Mouse (Mus musculus) kidney, embryonic 16.5 days (tissue): ENCODE results near the gene Zfp867. TPM values are rescaled to one million over a fixed set of nuclear protein-coding genes. Genes with fewer than 3 reads are reported as not detected.

Source experiments
- ATAC-seq: fragments of 200-750 bp; cut with Nextera tagmentation; 2 replicates; pipeline ENCODE4 v1.8.0; 2017; ENCODE audit warnings: moderate TSS enrichment; ENCODE audit not compliant: low FRiP score, low TSS enrichment
- H3K27ac ChIP-seq: fragments of 300-500 bp; sonication (generic); 2 replicates; pipeline ENCODE4 v1.5.1; 2014; ENCODE audit warnings: low read length
- H3K27me3 ChIP-seq: fragments of 300-500 bp; sonication (generic); 2 replicates; pipeline ENCODE4 v1.6.1; 2014; ENCODE audit warnings: low read length, control low read depth, mixed read lengths; ENCODE audit not compliant: insufficient read depth
- H3K36me3 ChIP-seq: fragments of 300-500 bp; sonication (generic); 2 replicates; pipeline ENCODE4 v1.6.1; 2014; ENCODE audit warnings: low read length, control low read depth, mixed read lengths; ENCODE audit not compliant: insufficient read depth
- H3K4me1 ChIP-seq: fragments of 300-500 bp; sonication (generic); 2 replicates; pipeline ENCODE4 v1.6.1; 2014; ENCODE audit warnings: low read length, control low read depth, mixed read lengths; ENCODE audit not compliant: insufficient read depth
- H3K4me2 ChIP-seq: fragments of 300-500 bp; sonication (generic); replicated peaks from 2 replicates; pipeline ENCODE4 v1.6.1; 2014; ENCODE audit warnings: low read depth, low read length
- H3K4me3 ChIP-seq: fragments of 300-500 bp; sonication (generic); 2 replicates; pipeline ENCODE4 v1.5.1; 2014; ENCODE audit warnings: mild to moderate bottlenecking, low read length
- H3K9ac ChIP-seq: fragments of 300-500 bp; sonication (generic); replicated peaks from 2 replicates; pipeline ENCODE4 v1.6.1; 2014; ENCODE audit warnings: low read length
- H3K9me3 ChIP-seq: fragments of 300-500 bp; sonication (generic); 2 replicates; pipeline ENCODE4 v1.6.1; 2016; ENCODE audit warnings: low read length, control low read depth
- WGBS: fragments of 180-500 bp; shearing (Covaris S2); extraction: QIAGEN DNeasy Blood & Tissue Kit; methylation state at CpG from one replicate; pipeline ENCODE4 v1.1.7; 2014; 5-methylcytosine and 5-hydroxymethylcytosine counted together
- polyA plus RNA-seq: library from polyadenylated mRNA; unstranded; fragments of >200 nt; fragmentation: Nextera tagmentation; extraction: Ambion mirVana; gene quantifications from 2 replicates; pipeline ENCODE4 v1.2.1, GENCODE M21; 2015

Zfp867 gene
- polyA plus RNA-seq, 1 experiment from 2014 or later: 9.3 TPM

DNA sequence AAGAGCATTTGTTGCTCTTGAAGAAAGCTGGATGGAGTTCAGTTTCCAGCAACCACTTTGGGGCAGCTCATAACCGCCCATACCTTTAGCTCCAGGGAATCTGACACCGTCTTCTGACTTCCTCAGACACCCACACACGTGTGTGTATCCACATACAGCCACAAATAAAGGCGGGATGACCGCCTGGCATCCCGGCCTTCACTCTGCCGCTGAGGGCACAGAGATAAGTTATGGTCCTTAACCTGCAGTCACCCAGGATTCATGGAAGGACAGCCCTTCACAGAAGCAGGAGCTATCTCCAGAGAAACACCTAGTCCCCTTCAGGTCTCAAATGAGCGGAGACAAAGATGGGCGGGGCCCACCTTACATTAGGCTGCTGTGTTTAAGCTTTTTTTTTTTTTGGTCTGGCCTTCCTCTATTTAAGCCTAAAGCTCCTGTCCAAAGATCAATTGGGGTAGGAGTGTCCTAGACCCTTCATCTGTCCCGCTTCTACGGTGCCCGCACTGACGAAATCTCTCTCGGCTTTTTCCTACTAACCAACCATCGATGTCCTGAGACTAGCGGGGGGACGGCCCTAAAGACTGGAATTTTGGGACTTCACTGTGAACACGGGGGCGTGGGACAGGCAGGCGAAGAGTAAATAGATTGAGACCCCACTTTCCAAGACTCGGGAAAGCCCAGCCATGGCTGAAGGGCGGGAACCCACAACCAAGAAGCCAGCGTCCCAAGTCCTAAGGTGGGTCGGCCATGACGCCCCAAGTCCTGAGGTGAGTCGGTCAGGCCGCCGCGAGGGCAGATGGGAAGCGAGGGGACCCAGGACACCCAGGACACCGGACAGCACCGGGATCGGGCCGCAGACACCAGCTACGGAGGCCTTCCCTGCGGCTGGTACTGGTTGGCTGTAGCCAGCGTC, 605 bp downstream of the Zfp867 start:
- peak overlapping the region; percentile 91 for H3K4me2 ChIP-seq
- H3K4me3 ChIP-seq: peak overlapping the region; percentile 92
- 3% methylated on average over 37 of the region's 37 CpGs for WGBS
- H3K27me3 ChIP-seq: no peaks in the 10 kb centered on the region
- H3K27ac ChIP-seq: peak overlapping the region; percentile 82
- H3K9me3 ChIP-seq: no peaks in the 10 kb centered on the region
- peak; percentile 78 for ATAC-seq
- peak overlapping the region; percentile 94 for H3K9ac ChIP-seq
- 0 out of 2 replicates have a peak, but pooled peaks cover 8% of the 10 kb centered on the region for H3K4me1 ChIP-seq
- no peaks in the 10 kb centered on the region for H3K36me3 ChIP-seq

DNA sequence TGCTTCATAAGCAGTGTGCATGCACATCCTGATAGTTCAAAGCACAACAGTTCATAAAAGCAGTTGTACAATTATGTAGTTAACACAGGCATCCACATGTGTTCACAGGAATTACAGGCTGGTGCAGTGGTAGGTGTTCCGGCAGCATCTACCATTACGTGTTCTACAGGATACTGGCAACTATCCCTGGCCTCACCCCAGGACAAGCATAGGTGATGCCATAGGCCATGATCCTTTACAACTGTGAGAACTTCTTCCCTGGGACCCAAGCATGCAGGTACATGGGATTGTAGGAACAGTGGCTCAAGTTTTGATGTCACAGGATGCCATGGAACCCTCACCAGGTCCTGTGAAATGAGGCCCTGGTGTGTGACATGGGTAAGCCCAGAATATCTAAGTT, 11.8 kb downstream of the Zfp867 start:
- Histone ChIP-seq H3K36me3 (peaks cover 48% of the 10 kb centered on the region), H3K9me3 (peaks cover 20% of the 10 kb centered on the region)
- ATAC-seq: no peak

DNA sequence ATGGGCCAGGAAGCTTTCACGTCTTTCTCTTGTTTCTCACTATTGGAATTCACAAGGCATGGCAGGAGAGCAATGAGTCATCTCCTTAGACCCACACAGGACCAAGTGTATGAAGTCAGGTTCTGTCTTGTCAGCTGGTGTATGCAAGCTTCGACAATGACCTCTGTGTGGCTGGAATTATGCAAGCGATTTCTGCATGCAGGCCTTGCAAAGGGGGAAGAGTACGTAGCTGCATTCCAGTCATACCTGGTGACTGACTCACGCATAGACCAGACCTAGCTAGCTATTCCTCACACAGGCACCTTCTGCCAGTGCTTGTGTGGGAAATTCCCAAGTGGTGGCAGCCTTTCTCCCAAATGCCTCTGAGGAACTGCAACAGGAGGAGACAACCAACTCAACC, 13.3 kb downstream of the Zfp867 start:
- H3K27ac ChIP-seq: peak overlapping the region; percentile 3; the same call in 1 of the 2 replicates
- no peak overlapping the region for H3K4me3 ChIP-seq
- no peak overlapping the region for H3K4me2 ChIP-seq
- H3K9ac ChIP-seq: no peak overlapping the region
- H3K9me3 ChIP-seq: peaks cover 15% of the 10 kb centered on the region
- no peaks in the 10 kb centered on the region for H3K27me3 ChIP-seq
- 40% methylated on average over 5 of the region's 5 CpGs for WGBS
- H3K4me1 ChIP-seq: no peaks in the 10 kb centered on the region; the same call in 1 of the 2 replicates
- peaks cover 51% of the 10 kb centered on the region for H3K36me3 ChIP-seq
- peak; percentile 92 for ATAC-seq

More for the DNA sequence above, 11.8 kb downstream of the Zfp867 start:
- H3K27ac ChIP-seq: no peak overlapping the region
- no peak overlapping the region for H3K4me3 ChIP-seq
- no peak overlapping the region for H3K9ac ChIP-seq
- WGBS: 96% methylated on average over 2 of the region's 2 CpGs
- H3K27me3 ChIP-seq: no peaks in the 10 kb centered on the region
- H3K4me2 ChIP-seq: no peak overlapping the region
- H3K4me1 ChIP-seq: no peaks in the 10 kb centered on the region; the same call in 1 of the 2 replicates

DNA sequence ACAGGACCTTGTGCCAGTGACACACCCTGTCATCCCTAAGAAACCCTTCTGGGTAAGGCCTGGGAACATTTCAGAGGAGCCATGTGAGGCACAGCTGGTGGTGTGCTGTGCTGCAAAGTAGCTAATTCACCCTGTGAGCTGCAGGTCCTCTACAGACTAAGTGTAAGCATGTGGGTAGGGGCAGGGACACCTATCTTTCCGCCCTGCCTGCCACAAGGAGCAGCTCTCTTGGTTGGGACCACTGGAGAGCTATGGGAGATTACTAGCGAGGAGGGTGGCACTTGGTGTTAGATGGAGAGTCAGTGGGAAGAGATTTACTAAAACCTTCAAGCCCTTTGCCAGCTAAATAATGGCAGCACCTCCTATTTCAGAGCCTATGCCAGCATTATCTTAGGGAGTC, 15.4 kb downstream of the Zfp867 start:
- Histone ChIP-seq H3K36me3 (peaks cover 45% of the 10 kb centered on the region), H3K4me2 (no peak overlapping the region), H3K9me3 (no peaks in the 10 kb centered on the region), H3K4me1 (no peaks in the 10 kb centered on the region; the same call in 1 of the 2 replicates), H3K27ac (no peak overlapping the region), H3K9ac (no peak overlapping the region), H3K4me3 (no peak overlapping the region), H3K27me3 (no peaks in the 10 kb centered on the region)
- 92% methylated on average over 2 of the region's 2 CpGs for WGBS
- ATAC-seq: no peak

DNA sequence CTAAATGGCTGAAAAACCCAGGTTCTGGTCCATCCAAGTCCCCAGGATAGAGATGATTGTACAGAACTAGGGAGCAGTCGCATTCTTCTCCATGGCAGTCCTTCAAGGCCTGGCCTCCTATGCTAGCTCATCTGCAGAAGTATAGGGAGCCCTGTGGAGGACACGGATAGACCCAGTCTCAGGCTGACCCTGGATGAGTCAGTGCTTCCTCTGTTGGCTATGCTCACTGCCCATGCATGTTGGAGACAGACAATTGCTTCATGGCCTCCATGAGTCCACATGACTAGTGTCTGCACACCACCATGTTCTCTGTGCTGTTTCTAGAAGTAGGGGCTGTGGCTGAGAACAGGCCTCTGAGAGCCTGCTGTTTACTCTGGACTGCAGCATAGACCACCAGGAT, 15.9 kb downstream of the Zfp867 start:
- ATAC-seq: no peak
- peaks cover 2% of the 10 kb centered on the region; the same call in 1 of the 2 replicates for H3K4me1 ChIP-seq

DNA sequence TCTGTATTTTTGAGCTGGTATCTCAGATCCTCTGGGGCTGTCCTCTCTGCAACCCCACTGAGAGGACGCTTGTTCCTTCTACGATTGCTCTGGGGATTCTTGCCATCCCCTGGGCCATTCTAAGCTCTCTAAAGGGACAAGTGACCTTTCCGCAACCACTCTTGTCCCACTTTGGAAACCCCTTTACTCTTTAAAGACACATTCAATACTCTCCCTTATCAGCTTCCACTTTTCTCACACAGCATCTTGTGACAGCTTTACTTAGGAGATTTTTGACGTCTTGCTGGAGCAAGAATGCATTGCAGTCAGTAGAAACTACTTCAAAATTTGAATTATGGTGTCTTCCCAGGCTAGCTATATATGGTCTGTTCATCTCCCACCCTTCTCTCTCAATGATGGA, 21.2 kb downstream of the Zfp867 start, which contains the start of gene Snap47:
Gene Snap47, minus strand, starts transcription at position 101 of the 400 bp plus-strand sequence.
- Histone ChIP-seq H3K4me2 (peak within 1 kb of the TSS; percentile 73), H3K27ac (peak within 1 kb of the TSS; percentile 87), H3K36me3 (peaks cover 34% of the 10 kb centered on the region), H3K4me3 (peak within 1 kb of the TSS; percentile 87), H3K4me1 (peaks cover 17% of the 10 kb centered on the region), H3K27me3 (no peaks in the 10 kb centered on the region), H3K9me3 (no peaks in the 10 kb centered on the region), H3K9ac (peak within 1 kb of the TSS; percentile 87)
- no peak for ATAC-seq
- WGBS: 71% methylated on average over 4 of the region's 4 CpGs

More for the DNA sequence above, 15.9 kb downstream of the Zfp867 start:
- no peaks in the 10 kb centered on the region for H3K9me3 ChIP-seq
- H3K4me3 ChIP-seq: no peak overlapping the region
- H3K9ac ChIP-seq: no peak overlapping the region
- H3K36me3 ChIP-seq: peaks cover 43% of the 10 kb centered on the region
- no peak overlapping the region for H3K27ac ChIP-seq
- no peaks in the 10 kb centered on the region for H3K27me3 ChIP-seq
- no peak overlapping the region for H3K4me2 ChIP-seq
- WGBS: 95% methylated on average over 2 of the region's 2 CpGs

DNA sequence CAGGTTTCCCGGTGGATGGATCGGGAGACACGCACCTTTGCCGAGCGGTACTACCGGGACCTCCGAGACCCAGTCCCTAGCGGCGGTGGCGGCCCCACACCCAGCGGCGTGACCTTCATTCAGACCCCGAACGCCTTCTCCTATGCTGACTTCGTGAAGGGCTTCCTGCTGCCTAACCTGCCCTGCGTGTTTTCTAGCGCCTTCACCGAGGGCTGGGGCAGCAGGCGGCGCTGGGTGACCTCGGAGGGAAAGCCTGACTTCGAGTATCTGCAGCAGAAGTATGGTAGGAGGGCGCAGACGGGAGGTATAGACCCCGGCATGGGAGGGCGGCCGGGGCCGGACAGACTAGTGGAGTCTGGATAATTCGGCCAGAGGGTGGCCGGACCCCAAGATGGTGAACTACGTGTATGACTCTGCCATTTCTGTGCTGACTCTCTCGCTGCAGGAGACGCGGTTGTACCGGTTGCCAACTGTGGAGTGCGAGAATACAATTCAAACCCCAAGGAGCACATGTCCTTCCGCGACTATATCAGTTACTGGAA, 22.0 kb downstream of the Zfp867 start:
- Histone ChIP-seq H3K4me2 (peak overlapping the region; percentile 73), H3K9me3 (no peaks in the 10 kb centered on the region), H3K4me3 (peak overlapping the region; percentile 87), H3K27me3 (no peaks in the 10 kb centered on the region), H3K36me3 (peaks cover 28% of the 10 kb centered on the region), H3K9ac (peak overlapping the region; percentile 87), H3K27ac (peak overlapping the region; percentile 87), H3K4me1 (peaks cover 17% of the 10 kb centered on the region)
- ATAC-seq: peak; percentile 66
- under 1% methylated on average over 38 of the region's 38 CpGs for WGBS

DNA sequence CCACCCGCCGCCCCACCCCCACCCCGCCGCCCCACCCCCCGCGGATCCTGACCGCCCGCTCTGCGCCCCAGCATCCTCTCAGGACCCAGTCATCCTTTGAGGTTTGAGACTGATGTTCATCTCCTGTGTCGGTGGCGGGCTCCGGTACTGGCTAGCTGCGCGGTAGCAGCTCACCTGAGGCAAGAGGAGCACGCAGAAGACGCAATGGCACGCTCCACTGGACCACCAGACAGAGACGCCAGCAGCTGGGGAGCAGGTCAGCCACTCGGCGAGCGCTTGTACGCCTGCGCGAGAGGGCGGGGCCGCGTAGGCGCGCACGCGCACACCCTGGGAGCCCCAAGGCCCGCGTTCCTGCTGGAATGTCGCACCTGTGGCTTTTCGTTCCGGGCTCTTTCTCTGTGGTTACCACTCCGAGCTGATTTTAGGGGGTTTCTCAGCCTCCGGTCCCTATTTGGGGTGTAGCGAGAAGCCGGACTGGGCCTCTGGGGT, 22.5 kb downstream of the Zfp867 start, which contains the start of gene Jmjd4:
Gene Jmjd4, plus strand, starts transcription at position 305 of the 489 bp plus-strand sequence.
- peak; percentile 97 for ATAC-seq
- WGBS: under 1% methylated on average over 40 of the region's 40 CpGs
- no peaks in the 10 kb centered on the region for H3K27me3 ChIP-seq
- peak within 1 kb of the TSS; percentile 87 for H3K9ac ChIP-seq
- H3K4me3 ChIP-seq: peak within 1 kb of the TSS; percentile 87
- peaks cover 23% of the 10 kb centered on the region for H3K36me3 ChIP-seq
- H3K4me1 ChIP-seq: peaks cover 17% of the 10 kb centered on the region
- peak within 1 kb of the TSS; percentile 73 for H3K4me2 ChIP-seq
- H3K9me3 ChIP-seq: no peaks in the 10 kb centered on the region
- H3K27ac ChIP-seq: peak within 1 kb of the TSS; percentile 87

DNA sequence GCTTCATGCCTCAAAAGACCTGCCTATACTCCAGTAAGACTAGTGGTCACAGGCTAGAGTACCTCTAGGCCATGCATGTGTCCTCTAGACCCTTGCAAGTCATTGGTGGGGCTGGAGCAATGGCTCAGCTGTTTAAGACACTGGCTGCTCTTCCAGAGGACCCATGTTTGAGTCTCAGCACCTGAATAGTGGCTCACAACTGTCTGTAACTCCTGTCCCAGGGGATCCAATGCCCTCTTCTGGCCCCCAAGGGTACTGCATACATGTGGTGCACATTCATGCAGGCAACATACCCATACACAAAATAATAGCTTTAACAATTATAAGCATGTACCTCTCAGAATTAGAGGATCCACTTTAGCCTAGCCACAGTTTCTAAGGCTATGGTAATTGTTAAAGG, 29.2 kb downstream of the Zfp867 start:
- Histone ChIP-seq H3K36me3 (peaks cover 3% of the 10 kb centered on the region; the same call in 1 of the 2 replicates), H3K27ac (no peak overlapping the region), H3K4me3 (no peak overlapping the region), H3K27me3 (no peaks in the 10 kb centered on the region), H3K4me1 (no peaks in the 10 kb centered on the region), H3K9ac (no peak overlapping the region), H3K4me2 (no peak overlapping the region), H3K9me3 (no peaks in the 10 kb centered on the region)
- no peak for ATAC-seq
